17 mouse cellular contexts compared by ENCODE assay signal in genomic region chr6:114775210-114775609, GRCm38 (mm10).
"Had no signal": no experiment of that assay in that cellular context is flagged by ENCODE, and none has a peak within 500 bp of the region (broad histone marks: within the 10 kb centered on the region; RNA-seq: fewer than 3 reads in every experiment).

No protein-coding gene starts in this region.

- H3K4me3 ChIP-seq: midbrain, embryonic 10.5 days; midbrain, embryonic 12.5 days; neural tube, embryonic 12.5 days; stomach, embryonic 15.5 days had no signal

- H3K27me3 ChIP-seq: midbrain, embryonic 12.5 days; neural tube, embryonic 12.5 days; stomach, embryonic 15.5 days had no signal

- ATAC-seq: midbrain, embryonic 16.5 days had no signal

- H3K4me2 ChIP-seq: lung, embryonic 14.5 days; midbrain, embryonic 12.5 days; neural tube, embryonic 12.5 days; stomach, embryonic 15.5 days had no signal

- DNase-seq: lung, adult 18-20 months; lung, embryonic 14.5 days; lung, postnatal 10 days; lung, postnatal 4 days; midbrain, embryonic 14.5 days; right cerebral cortex, postnatal 14 days; right cerebral cortex, postnatal 4 days; spleen, adult 18-20 months; thymus, adult 2 months; thymus, postnatal 25 days; thymus, postnatal 4 days had no signal

- H3K36me3 ChIP-seq: midbrain, embryonic 10.5 days; midbrain, embryonic 12.5 days; neural tube, embryonic 12.5 days; stomach, embryonic 15.5 days had no signal

- H3K9me3 ChIP-seq: midbrain, embryonic 10.5 days; midbrain, embryonic 12.5 days; neural tube, embryonic 12.5 days; stomach, embryonic 15.5 days had no signal

- H3K27ac ChIP-seq: midbrain, embryonic 10.5 days; midbrain, embryonic 12.5 days; neural tube, embryonic 12.5 days; stomach, embryonic 15.5 days; stomach, postnatal 0 days had no signal

- H3K9ac ChIP-seq: lung, embryonic 14.5 days; midbrain, embryonic 12.5 days; neural tube, embryonic 12.5 days; stomach, embryonic 15.5 days had no signal
